Mouse (Mus musculus) midbrain, postnatal 0 days (tissue): Measurements from ENCODE around the gene Dthd1. TPM values are rescaled to one million over a fixed set of nuclear protein-coding genes. Genes with fewer than 3 reads are reported as not detected.

Experiments
- ATAC-seq: fragments of 200-750 bp; cut with Nextera tagmentation; 2 replicates; pipeline ENCODE4 v1.8.0; 2017; ENCODE audit warnings: moderate number of reproducible peaks, mild to moderate bottlenecking, moderate TSS enrichment, moderate library complexity; ENCODE audit not compliant: low FRiP score
- DNase-seq: peaks from one replicate; pipeline ENCODE4 v3.0.0-alpha.2; 2015; ENCODE audit warnings: low spot score
- H3K27ac ChIP-seq: fragments of 300-500 bp; sonication (generic); 2 replicates; pipeline ENCODE4 v1.5.1; 2014; ENCODE audit warnings: low read depth, mild to moderate bottlenecking, low read length, mixed read lengths
- H3K27me3 ChIP-seq: fragments of 300-500 bp; sonication (generic); 2 replicates; pipeline ENCODE4 v1.6.1; 2014; ENCODE audit warnings: low read length, control low read depth, mixed read lengths; ENCODE audit not compliant: insufficient read depth
- H3K36me3 ChIP-seq: fragments of 300-500 bp; sonication (generic); 2 replicates; pipeline ENCODE4 v1.6.1; 2014; ENCODE audit warnings: low read length, control low read depth, mixed read lengths; ENCODE audit not compliant: insufficient read depth
- H3K4me1 ChIP-seq: fragments of 300-500 bp; sonication (generic); 2 replicates; pipeline ENCODE4 v1.6.1; 2014; ENCODE audit warnings: mild to moderate bottlenecking, control low read depth, antibody characterized with exemption, low read length, mixed read lengths; ENCODE audit not compliant: insufficient read depth
- H3K4me2 ChIP-seq: fragments of 300-500 bp; sonication (generic); 2 replicates; pipeline ENCODE4 v1.6.1; 2014; ENCODE audit warnings: low read depth, mild to moderate bottlenecking, low read length, mixed read lengths; ENCODE audit not compliant: poor library complexity, severe bottlenecking
- H3K4me3 ChIP-seq: fragments of 300-500 bp; sonication (generic); 2 replicates; pipeline ENCODE4 v1.5.1; 2014; ENCODE audit warnings: low read depth, mild to moderate bottlenecking, low read length, moderate library complexity
- H3K9ac ChIP-seq: fragments of 300-500 bp; sonication (generic); replicated peaks from 2 replicates; pipeline ENCODE4 v1.6.1; 2014; ENCODE audit warnings: mild to moderate bottlenecking, low read length, moderate library complexity, mixed read lengths; ENCODE audit not compliant: poor library complexity, severe bottlenecking
- H3K9me3 ChIP-seq: fragments of 300-500 bp; sonication (generic); 2 replicates; pipeline ENCODE4 v1.6.1; 2016; ENCODE audit warnings: low read length, control low read depth
- CTCF ChIP-seq: IDR thresholded peaks from 2 replicates; pipeline ENCODE4 v1.5.1; 2016; ENCODE audit warnings: antibody characterized with exemption, mild to moderate bottlenecking
- WGBS: fragments of 180-500 bp; shearing (Covaris S2); extraction: QIAGEN DNeasy Blood & Tissue Kit; methylation state at CpG from one replicate; pipeline ENCODE4 v1.1.7; 2014; 5-methylcytosine and 5-hydroxymethylcytosine counted together
- polyA plus RNA-seq: library from polyadenylated mRNA; unstranded; fragments of >200 nt; fragmentation: Nextera tagmentation; extraction: Ambion mirVana; gene quantifications from 2 replicates; pipeline ENCODE4 v1.2.1, GENCODE M21; 2015
- total RNA-seq: library from RNA; depleted of rRNA; stranded (reverse); fragments of >200 nt; gene quantifications from 2 replicates; pipeline ENCODE4 v1.2.3, GENCODE M21; 2014; rRNA removed

Gene Dthd1
- total RNA-seq (0.11 and 0.24 TPM in 2 replicates), polyA plus RNA-seq (not detected in 2 replicates)

GRCm38 (mm10) chr5:62813402-62814071 lies at the start of gene Dthd1:
Dthd1 (plus strand) TSS chr5:62813823.
- ATAC-seq: peak; percentile 80
- peak; percentile 73 for DNase-seq
- H3K9ac ChIP-seq: no peak within 1 kb of the TSS
- no peak within 1 kb of the TSS for H3K4me3 ChIP-seq
- no peaks in the 10 kb centered on the region for H3K4me1 ChIP-seq
- H3K27me3 ChIP-seq: no peaks in the 10 kb centered on the region
- 60% methylated on average over 6 of the region's 6 CpGs for WGBS
- TF ChIP-seq CTCF: no peak
- H3K27ac ChIP-seq: peak within 1 kb of the TSS; percentile 57
- 0 out of 2 replicates have a peak, but pooled peaks cover 2% of the 10 kb centered on the region for H3K9me3 ChIP-seq
- H3K36me3 ChIP-seq: no peaks in the 10 kb centered on the region
- H3K4me2 ChIP-seq: no peak within 1 kb of the TSS

- no peak overlapping the region for H3K27ac ChIP-seq
- peak overlapping the region; percentile 7 for H3K4me2 ChIP-seq
- peak overlapping the region; percentile 16; the same call in 1 of the 2 replicates for H3K4me3 ChIP-seq
- no peaks in the 10 kb centered on the region for H3K9me3 ChIP-seq
- DNase-seq (no peak), ATAC-seq (no peak)
- H3K9ac ChIP-seq: no peak overlapping the region
- H3K4me1 ChIP-seq: no peaks in the 10 kb centered on the region
- WGBS: 71% methylated on average over 5 of the region's 5 CpGs
- no peaks in the 10 kb centered on the region for H3K27me3 ChIP-seq
- TF ChIP-seq CTCF: no peak
- H3K36me3 ChIP-seq: no peaks in the 10 kb centered on the region
Measured at GRCm38 (mm10) chr5:62764161-62764560, 49.5 kb upstream of the Dthd1 start.

GRCm38 (mm10) chr5:62765459-62765783 lies 48.2 kb upstream of the Dthd1 start:
- H3K4me1 ChIP-seq: no peaks in the 10 kb centered on the region
- DNase-seq (no peak), ATAC-seq (peak; percentile 43)
- H3K27me3 ChIP-seq: no peaks in the 10 kb centered on the region
- H3K4me2 ChIP-seq: peak overlapping the region; percentile 88
- H3K27ac ChIP-seq: no peak overlapping the region
- H3K4me3 ChIP-seq: peak overlapping the region; percentile 68
- peak overlapping the region; percentile 62 for H3K9ac ChIP-seq
- WGBS: 15% methylated on average over 5 of the region's 5 CpGs
- H3K9me3 ChIP-seq: no peaks in the 10 kb centered on the region
- no peak for TF ChIP-seq CTCF
- no peaks in the 10 kb centered on the region for H3K36me3 ChIP-seq

GRCm38 (mm10) chr5:62765784-62766701 lies 47.6 kb upstream of the Dthd1 start, which contains the start of gene Arap2:
Arap2 (minus strand) TSS chr5:62766159.
- no peaks in the 10 kb centered on the region for H3K36me3 ChIP-seq
- H3K4me2 ChIP-seq: peak within 1 kb of the TSS; percentile 88
- peak within 1 kb of the TSS; percentile 68 for H3K4me3 ChIP-seq
- ATAC-seq: peak; percentile 78
- peak; percentile 27 for DNase-seq
- no peak within 1 kb of the TSS for H3K27ac ChIP-seq
- H3K9ac ChIP-seq: peak within 1 kb of the TSS; percentile 62
- under 1% methylated on average over 52 of the region's 106 CpGs for WGBS
- H3K4me1 ChIP-seq: no peaks in the 10 kb centered on the region
- no peaks in the 10 kb centered on the region for H3K27me3 ChIP-seq
- H3K9me3 ChIP-seq: no peaks in the 10 kb centered on the region
- TF ChIP-seq CTCF: no peak

- no peak overlapping the region for H3K4me3 ChIP-seq
- no peak for DNase-seq
- WGBS: 82% methylated on average over 11 of the region's 11 CpGs
- no peak overlapping the region for H3K9ac ChIP-seq
- H3K4me1 ChIP-seq: no peaks in the 10 kb centered on the region
- H3K4me2 ChIP-seq: no peak overlapping the region
- H3K9me3 ChIP-seq: no peaks in the 10 kb centered on the region
- H3K27me3 ChIP-seq: no peaks in the 10 kb centered on the region
- H3K36me3 ChIP-seq: no peaks in the 10 kb centered on the region
- no peak for TF ChIP-seq CTCF
- no peak overlapping the region for H3K27ac ChIP-seq
- no peak for ATAC-seq
Measured at GRCm38 (mm10) chr5:62771775-62772599, 41.6 kb upstream of the Dthd1 start.
